Mouse (Mus musculus): ENCODE measurements around the gene Olfr913. TPM values are rescaled to one million over a fixed set of nuclear protein-coding genes. Genes with fewer than 3 reads are reported as not detected.

Olfr913 gene
- total RNA-seq (2021): not detected

- no peak for DNase-seq (ENCODE audit: low spot score in 2 of 2)
- intact Hi-C loops (cut with DNase I): no loop called here
These were observed at the start of gene Olfr913 for GRCm38 (mm10) chr9:38592459-38592858. Olfr913 (plus strand) TSS chr9:38592759.

GRCm38 (mm10) chr9:38579878-38580277, 12.7 kb upstream of the Olfr913 start, which contains the start of gene Olfr912:
Olfr912 (plus strand) TSS chr9:38580178.
- no peak for DNase-seq (ENCODE audit: low spot score in 2 of 2)
- intact Hi-C loops (cut with DNase I): no loop called here

GRCm38 (mm10) chr9:38591056-38591455, 1.5 kb upstream of the Olfr913 start:
- intact Hi-C loops (cut with DNase I): no loop called here
- DNase-seq (ENCODE audit: low spot score in 2 of 2): no peak

DNA sequence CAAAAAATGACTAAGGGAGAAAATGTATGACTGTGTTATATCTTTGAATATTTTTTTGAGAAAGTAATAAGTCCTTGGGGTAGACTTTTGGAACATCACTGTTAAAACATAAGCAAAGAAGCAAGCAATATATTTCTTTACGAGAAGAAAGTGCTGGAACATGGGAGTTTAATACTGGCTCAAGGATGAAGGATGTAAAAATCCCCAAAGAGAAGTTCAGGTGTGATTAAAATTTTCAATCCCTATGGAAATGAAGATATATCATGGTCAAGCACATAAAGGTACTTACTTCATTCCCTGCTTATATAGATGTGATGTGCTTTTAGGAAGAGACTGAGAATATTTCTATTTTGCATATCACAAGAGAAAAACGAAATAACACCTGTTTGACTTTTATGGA, 12.2 kb downstream of the Olfr913 start, which contains the start of gene Olfr914:
Gene Olfr914, plus strand, starts transcription at position 301 of the 400 bp plus-strand sequence.
- intact Hi-C loops (cut with DNase I): no loop called here
- DNase-seq (ENCODE audit: low spot score in 2 of 2): no peak

DNA sequence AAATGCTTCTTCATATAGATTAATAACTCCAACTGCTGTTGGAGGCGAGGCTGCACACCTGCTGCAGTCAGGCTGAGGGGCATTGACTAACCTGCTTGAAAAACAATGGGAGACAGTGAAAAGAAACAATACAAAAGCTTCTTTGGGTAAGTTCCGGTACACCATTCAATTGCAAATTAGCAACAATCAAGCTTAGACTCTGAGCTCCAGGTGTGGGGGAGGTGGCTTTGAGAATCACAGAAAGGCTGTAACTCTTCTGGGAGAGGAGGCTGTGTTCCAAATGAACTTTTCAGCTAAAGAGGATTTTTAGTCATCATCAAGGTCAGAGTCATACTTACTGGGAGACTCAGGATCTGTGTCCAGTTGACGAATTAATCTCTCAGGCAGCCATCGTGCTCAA, 39.8 kb downstream of the Olfr913 start:
- no peak for DNase-seq (ENCODE audit: low spot score in 2 of 2)
- intact Hi-C loops (cut with DNase I): no loop called here

Other genes starting within 250 kb of the Olfr913 start
- not detected for gene Olfr898, start 244.3 kb upstream of the Olfr913 start, total RNA-seq (2021)
- not detected for gene Olfr250, start 225.9 kb upstream of the Olfr913 start, total RNA-seq (2021)
- not detected for gene Olfr251, start 215.7 kb upstream of the Olfr913 start, total RNA-seq (2021)
- gene Olfr147, start 191.1 kb upstream of the Olfr913 start, total RNA-seq (2021): not detected
- not detected for gene Olfr901, start 163.3 kb upstream of the Olfr913 start, total RNA-seq (2021)
- not detected for gene Olfr902, start 145.1 kb upstream of the Olfr913 start, total RNA-seq (2021)
- not detected for gene Olfr904, start 129.6 kb upstream of the Olfr913 start, total RNA-seq (2021)
- not detected for gene Olfr905, start 121.7 kb upstream of the Olfr913 start, total RNA-seq (2021)
- not detected for gene Olfr906, start 105.7 kb upstream of the Olfr913 start, total RNA-seq (2021)
- not detected for gene Olfr907, start 97.0 kb upstream of the Olfr913 start, total RNA-seq (2021)
- not detected for gene Olfr911-ps1, start 71.2 kb upstream of the Olfr913 start, total RNA-seq (2021)
- not detected for gene Olfr910, start 54.9 kb upstream of the Olfr913 start, total RNA-seq (2021)
- gene Olfr912, start 12.6 kb upstream of the Olfr913 start, total RNA-seq (2021): not detected
- not detected for gene Olfr914, start 12.3 kb downstream of the Olfr913 start, total RNA-seq (2021)
- not detected for gene Olfr916, start 67.1 kb downstream of the Olfr913 start, total RNA-seq (2021)
- not detected for gene Olfr917, start 73.1 kb downstream of the Olfr913 start, total RNA-seq (2021)
- gene Olfr918, start 81.8 kb downstream of the Olfr913 start, total RNA-seq (2021): not detected
- not detected for gene Olfr919, start 110.9 kb downstream of the Olfr913 start, total RNA-seq (2021)
- gene Vwa5a, start 125.5 kb downstream of the Olfr913 start, total RNA-seq (2021): 1 to 10 TPM; 7.9 to 8.0 TPM
- gene Olfr920, start 159.5 kb downstream of the Olfr913 start, total RNA-seq (2021): under 1 TPM in 1 of 2 experiments, not detected in 1; 0.11 TPM
- gene Olfr921, start 180.3 kb downstream of the Olfr913 start, total RNA-seq (2021): not detected
- not detected for gene Olfr922, start 221.9 kb downstream of the Olfr913 start, total RNA-seq (2021)
- not detected for gene Olfr923, start 233.8 kb downstream of the Olfr913 start, total RNA-seq (2021)

Data from left cerebral cortex, postnatal 36 days (tissue).